Mouse (Mus musculus) layer of hippocampus, postnatal 25 days (tissue): ENCODE measurements at regions not wholly inside any gene's neighbourhood (a gene's known extent, or its start where the extent isn't known, plus 50 kb on each side); places are given as distances from the start of the nearest gene placed in this dataset.
A peak's percentile ranks its signal among the peaks of the same experiment; 100 is the strongest.

Experiments
- DNase-seq, 2 experiments: peaks; one replicate each; pipeline ENCODE4 v3.0.0; 2022; ENCODE audit warnings: mixed read lengths in 2 of 2, low spot score in 1 of 2; ENCODE audit errors: extremely low spot score in 1 of 2

GRCm38 (mm10) chr7:78123386-78123785 is 614.4 kb downstream of the Ntrk3 start:
- DNase-seq: no peak

GRCm38 (mm10) chr7:78121151-78121486 is 616.7 kb downstream of the Ntrk3 start:
- DNase-seq: no peak

DNA sequence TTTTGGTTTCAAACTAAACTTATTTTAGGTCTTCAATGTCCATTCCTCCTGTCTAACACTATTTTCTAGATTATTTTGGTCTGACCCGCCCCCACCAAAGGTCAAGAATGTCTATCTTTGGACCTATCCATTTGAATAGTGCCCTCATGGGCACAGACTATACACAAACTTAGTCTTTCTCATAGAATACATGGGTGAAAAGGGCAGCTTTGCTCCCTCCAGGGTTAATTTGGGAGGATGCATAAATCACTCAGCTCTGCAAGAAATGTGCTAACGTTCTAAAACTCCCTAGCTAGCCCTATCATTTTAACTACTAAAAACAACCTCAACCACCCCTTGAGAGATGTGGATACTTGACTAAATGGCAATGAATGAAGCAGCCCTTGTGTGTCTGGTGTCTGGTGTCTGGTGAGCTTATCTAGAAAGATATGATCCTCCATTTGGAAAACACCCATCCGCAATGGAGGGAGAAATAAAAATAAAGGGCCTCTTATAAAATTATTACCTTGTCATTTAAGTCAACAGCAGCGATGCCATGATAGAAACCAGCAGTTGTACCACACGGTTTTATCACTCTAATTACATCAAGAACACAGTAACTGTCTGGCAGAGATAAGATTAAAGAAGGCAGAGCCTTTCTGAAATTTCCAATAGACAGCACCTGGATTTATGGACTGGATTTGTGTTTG is 617.2 kb downstream of the Ntrk3 start:
- DNase-seq: no peak

DNA sequence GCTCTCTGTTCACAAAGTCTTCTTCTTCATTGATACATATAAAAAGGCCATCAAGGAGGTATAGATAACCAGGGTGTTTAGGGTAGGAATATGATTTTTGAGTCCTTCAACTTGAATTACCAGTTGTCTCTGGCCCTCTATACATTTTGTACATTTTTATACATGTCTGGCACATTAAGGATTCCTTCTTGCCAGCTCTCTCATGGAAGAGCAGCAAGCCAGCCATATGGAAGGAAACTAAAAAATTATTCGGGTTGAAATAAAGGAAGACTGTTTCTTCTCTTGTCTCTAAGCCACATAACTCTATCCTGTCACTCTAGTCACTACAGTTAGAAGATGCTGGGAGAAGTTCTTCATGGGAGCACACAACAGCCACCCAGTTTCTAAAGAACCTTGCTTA is 618.0 kb downstream of the Ntrk3 start:
- no peak for DNase-seq

DNA sequence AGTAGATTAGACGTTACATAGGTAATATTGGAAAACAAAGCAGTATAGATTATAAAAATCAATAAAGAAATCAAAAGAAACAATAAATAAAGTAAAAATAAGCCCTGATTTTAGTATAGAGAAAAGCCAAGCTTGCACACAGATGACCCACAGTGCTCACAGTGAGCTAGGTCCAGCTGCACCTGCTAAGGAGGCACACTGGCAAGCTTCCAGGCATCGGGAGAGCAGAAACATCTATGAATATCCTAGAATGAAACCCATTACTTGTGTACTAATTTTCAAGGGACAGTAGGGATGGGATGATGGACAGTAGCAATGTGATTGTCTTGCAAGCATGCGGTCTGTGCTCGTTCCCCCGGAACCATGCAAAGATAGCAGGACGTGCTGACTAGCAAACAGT is 626.5 kb downstream of the Ntrk3 start:
- no peak for DNase-seq

- no peak for DNase-seq
Observed at GRCm38 (mm10) chr7:78103536-78104279, 634.1 kb downstream of the Ntrk3 start.

GRCm38 (mm10) chr7:78102396-78102795 is 635.4 kb downstream of the Ntrk3 start:
- DNase-seq: no peak

GRCm38 (mm10) chr7:78086566-78087008 is 651.2 kb downstream of the Ntrk3 start:
- peak in 1 of 2 experiments; percentile 11 for DNase-seq

- DNase-seq: peak in 1 of 2 experiments; percentile 8
Observed at GRCm38 (mm10) chr7:78085783-78086565, 651.8 kb downstream of the Ntrk3 start.

- no peak for DNase-seq
Observed at GRCm38 (mm10) chr7:78079708-78080107, 658.1 kb downstream of the Ntrk3 start.

GRCm38 (mm10) chr7:78071131-78071530 is 666.7 kb downstream of the Ntrk3 start:
- DNase-seq: no peak

GRCm38 (mm10) chr7:78061631-78062030 is 676.2 kb downstream of the Ntrk3 start:
- DNase-seq: no peak

DNA sequence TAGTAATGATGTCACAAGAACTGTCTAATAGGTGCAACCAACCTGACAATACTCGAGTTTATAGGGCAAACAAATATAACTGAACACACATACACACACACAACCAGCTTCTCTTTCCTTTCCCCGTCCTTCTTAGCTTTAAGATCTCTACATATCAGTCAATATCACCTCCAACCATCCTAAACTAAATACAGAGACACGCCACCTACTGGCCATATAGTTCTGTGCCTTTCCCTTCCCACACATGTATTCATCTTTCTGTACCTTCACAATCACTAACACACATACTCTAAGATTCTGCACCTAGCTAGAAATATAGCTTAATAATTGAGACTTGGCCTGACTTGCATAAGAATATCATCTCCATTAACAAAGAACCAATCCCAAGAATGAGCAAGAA is 688.2 kb downstream of the Ntrk3 start:
- no peak for DNase-seq

- peak in 1 of 2 experiments; percentile 5 for DNase-seq
Observed at GRCm38 (mm10) chr7:78045456-78045855, 692.4 kb downstream of the Ntrk3 start.

GRCm38 (mm10) chr7:78031032-78031431 is 706.8 kb downstream of the Ntrk3 start:
- no peak for DNase-seq

GRCm38 (mm10) chr7:78026992-78027615 is 710.7 kb downstream of the Ntrk3 start:
- DNase-seq: peak in 1 of 2 experiments; percentile 10

DNA sequence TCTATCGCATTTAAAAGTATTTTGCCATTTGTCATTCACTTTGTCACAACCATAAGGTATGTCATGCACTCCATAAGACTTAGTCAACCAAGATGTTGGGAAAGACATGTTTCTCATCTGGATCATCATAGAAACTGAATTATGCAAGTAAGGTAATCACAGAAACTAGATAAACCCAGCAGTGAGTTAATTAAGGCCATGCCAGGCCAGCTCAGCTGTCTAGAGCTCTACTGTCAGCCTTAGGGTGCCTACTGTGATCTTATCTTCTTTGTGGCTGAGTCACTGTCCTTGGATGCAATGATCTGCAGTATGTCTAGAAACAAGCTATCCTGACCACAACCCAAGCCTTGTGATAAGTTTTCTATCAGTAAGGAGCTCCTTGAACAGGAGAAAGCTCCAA is 714.2 kb downstream of the Ntrk3 start:
- no peak for DNase-seq

DNA sequence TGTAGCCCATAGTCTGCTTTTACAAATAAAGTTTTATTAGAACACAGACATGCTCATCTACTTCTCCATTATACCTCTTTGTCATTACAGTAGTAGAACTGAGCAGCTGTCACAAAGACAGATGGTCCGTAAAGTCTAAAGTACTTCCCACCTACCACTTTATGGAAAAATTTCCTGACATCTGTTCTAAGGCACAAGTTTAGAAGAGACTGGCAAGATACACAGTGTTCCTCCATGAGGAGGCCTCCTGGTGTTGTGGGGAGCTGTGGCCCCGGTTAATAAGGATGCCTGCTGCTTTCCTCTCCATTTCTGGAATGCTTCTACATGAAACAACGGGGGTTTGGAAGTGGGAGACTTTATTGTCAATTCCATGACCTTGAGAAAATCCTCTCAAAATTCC is 714.7 kb downstream of the Ntrk3 start:
- DNase-seq: peak in 1 of 2 experiments; percentile 12

GRCm38 (mm10) chr7:78013631-78014030 is 724.2 kb downstream of the Ntrk3 start:
- DNase-seq: no peak

GRCm38 (mm10) chr7:78003086-78003485 is 734.7 kb downstream of the Ntrk3 start:
- no peak for DNase-seq

DNA sequence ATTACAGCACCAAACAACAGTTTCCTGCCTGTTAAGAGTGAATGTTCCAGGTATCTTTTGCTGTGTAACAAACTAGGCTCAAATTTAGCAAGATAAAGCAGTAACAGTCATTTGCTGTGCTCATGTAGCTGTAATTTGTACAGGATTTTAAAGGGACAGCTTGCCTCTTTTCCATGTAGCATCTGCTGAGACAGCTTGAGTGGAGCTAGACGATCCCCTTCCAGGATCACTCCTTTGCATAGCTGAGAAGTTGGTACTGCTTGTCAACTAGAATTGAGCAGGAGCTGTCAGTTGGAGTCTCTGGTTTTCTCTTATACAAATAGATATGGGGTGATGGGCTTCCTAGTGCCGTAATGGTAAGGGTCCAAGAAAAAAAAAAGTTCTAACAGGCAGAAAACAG is 744.0 kb downstream of the Ntrk3 start:
- DNase-seq: peak in 1 of 2 experiments; percentile 16
